Mouse (Mus musculus) brain, adult 2 months (tissue): ENCODE measurements at regions not wholly inside any gene's neighbourhood (a gene's known extent, or its start where the extent isn't known, plus 50 kb on each side); places are given as distances from the start of the nearest gene placed in this dataset.

Experiments used
- DNase-seq: peaks from one replicate; pipeline ENCODE4 v3.0.0; 2011; ENCODE audit warnings: low read depth, low spot score

DNA sequence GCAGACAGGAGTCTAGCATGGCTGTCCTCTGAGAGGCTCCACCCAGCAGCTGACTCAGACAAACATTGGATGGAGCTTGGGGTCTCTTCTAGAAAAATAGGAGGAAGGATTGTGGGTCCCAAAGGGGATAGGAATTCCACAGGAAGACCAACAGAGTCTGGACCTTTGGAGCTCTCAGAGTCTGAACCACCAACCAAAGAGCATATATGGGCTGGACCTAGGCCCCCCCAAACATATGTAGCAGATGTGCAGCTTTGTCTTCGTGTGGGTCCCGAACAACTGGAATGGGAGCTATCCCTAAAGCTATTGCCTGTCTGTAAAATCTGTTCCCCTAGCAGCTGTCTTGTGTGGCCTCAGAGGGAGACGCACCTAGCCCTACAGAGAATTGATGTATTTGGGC, 50.1 kb upstream of the Cpm start:
- DNase-seq = no peak

GRCm38 (mm10) chr10:117578696-117579146, 50.6 kb upstream of the Cpm start:
- no peak for DNase-seq

DNA sequence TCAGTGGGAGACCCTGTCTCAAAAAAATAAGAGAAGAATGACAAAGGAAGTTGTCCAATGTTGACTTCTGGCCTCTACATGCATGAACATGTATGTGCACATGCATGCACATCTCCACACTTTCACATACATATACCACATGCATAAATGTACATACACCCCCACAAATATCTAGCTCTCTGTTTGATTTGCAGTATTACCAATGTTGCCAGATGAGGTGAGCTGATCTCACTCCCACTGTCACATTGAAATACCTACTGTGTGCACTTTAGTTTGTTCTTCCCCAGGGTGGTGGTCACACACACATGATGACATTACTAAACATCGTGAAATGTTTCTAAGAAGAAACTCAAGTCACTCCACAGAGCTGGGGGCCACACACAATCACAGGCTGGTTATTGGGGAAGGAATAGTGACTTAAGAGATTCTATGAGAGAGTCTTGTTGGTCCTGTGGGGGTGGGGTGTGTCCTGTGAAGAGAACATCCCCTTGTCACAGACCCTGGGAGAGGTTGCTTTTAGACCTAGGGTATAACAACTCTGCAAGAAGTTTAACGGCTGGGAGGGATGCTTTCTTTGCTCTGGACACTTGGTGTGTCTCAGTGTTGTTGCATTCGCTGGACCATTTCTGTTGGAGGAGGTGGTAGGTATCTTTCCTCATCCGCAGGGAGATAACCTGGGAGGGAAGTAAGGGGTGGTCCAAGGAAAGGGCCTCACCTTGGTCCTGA, 51.2 kb upstream of the Cpm start:
- no peak for DNase-seq

DNA sequence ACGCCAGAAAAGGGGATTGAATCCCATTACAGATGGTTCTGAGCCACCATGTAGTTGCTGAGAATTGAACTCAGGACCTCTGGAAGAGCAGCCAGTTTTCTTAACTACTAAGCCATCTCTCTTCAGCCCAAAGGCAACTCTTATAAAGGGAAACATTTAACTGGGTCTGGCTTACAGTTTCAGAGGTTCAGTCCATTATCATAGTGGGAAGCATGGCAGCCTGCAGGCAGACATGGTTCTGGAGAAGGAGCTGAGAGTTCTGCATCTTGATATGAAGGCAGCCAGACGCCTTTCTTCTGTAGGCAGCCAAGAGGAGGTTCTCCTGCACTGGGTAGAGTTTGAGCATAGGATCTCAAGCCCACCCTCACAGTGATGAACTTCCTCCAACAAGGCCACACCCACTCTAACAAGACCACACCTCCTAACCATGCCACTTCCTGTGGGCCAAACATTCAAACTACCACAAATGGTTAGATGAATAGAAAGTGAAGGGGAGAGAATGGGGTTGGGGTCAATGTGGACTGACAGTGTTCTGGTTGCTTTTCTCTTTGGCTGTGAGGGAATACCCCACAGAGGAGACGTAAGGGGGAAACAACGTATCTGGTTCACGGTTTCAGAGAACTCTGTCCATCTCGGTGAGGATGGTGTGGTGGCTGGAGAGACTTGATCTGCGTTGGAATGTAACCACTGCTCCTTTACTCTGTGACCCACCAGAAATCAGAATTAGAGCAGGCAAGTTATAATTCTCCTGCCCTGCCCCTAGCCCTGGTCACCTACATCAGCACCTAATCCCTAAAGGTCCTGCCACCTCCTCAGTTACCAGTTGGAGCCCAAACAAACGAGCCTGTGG, 52.2 kb upstream of the Cpm start:
- DNase-seq = no peak

- DNase-seq = no peak
Observed at GRCm38 (mm10) chr10:117576154-117576859, 53.0 kb upstream of the Cpm start.

GRCm38 (mm10) chr10:117575404-117576153, 53.7 kb upstream of the Cpm start:
- DNase-seq = no peak

DNA sequence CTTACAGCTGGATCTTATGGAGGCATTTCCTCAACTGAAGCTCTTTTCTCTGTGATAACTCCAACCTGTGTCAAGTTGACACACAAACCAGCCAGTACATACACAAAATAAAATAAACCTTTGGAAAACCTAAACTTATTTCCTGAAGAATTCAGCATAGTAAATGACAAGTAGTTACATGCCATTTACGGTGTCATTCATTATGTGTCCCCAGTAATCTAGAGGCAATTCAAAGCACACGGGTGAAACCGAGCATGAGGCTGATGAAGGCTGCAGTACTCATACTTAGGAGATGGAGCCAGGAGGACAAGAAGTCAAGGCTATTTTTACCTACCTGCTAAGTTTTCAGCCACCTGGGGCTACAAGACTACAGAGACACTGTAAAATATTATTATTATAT, 54.4 kb upstream of the Cpm start:
- no peak for DNase-seq

GRCm38 (mm10) chr10:117574056-117574727, 55.1 kb upstream of the Cpm start:
- DNase-seq = no peak

DNA sequence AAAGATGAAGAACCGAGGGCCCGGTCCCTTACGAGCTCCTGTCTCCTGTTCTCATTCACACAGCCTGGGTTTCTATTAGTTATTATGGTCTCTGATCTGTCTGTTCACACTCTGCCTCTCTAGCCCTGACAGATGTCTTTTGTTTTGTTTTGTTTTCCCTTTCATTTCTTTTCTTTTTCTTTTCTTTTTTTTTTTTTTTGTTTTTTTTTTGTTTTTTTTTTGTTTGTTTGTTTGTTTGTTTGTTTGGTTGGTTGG, 55.8 kb upstream of the Cpm start:
- no peak for DNase-seq

- no peak for DNase-seq
Observed at GRCm38 (mm10) chr10:117572746-117573595, 56.3 kb upstream of the Cpm start.

- peak; percentile 86 for DNase-seq
Observed at GRCm38 (mm10) chr10:117571891-117572573, 57.3 kb upstream of the Cpm start.

GRCm38 (mm10) chr10:117570971-117571861, 58.1 kb upstream of the Cpm start:
- DNase-seq = peak; percentile 74

DNA sequence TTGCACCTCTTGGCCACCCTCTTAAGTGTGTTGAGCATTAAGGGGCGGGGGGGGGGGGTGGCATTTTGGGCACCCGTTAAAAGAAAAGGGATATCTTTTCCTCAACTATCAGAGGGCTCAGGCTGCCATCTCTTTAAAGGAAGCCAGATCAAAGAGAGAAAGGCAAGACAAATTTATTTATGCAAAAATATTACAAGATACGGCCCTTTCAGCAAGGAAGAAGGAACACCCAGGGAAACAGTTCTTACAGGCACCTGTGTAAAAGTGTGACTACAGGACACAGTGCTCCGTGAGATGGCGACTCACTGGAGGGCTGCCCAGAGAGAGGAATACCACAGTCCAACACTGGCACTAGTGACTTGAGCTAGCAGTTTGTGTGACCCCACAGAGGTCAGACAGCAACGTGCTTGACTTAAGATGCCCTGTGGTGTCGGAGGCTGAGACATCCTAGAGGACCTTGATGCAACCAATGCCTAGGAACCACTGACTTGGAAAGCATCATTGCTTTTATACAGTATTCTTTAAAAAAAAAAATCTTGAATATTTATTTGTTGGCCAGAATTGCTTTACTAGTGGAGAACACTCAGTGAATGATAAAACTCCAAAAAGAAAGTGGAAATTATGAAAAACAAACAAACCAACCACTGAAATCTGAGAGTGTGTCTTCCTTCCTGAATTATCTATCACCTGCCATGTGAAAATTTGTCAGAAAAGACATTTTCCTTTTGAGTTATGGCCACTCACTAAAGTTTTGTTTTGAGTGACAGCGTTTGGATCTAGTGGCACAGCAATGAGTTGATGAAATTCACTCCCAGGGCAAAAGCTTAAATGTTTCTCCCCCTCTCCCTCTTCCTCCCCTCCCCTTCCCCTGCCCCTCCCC, 59.0 kb upstream of the Cpm start:
- DNase-seq = no peak

DNA sequence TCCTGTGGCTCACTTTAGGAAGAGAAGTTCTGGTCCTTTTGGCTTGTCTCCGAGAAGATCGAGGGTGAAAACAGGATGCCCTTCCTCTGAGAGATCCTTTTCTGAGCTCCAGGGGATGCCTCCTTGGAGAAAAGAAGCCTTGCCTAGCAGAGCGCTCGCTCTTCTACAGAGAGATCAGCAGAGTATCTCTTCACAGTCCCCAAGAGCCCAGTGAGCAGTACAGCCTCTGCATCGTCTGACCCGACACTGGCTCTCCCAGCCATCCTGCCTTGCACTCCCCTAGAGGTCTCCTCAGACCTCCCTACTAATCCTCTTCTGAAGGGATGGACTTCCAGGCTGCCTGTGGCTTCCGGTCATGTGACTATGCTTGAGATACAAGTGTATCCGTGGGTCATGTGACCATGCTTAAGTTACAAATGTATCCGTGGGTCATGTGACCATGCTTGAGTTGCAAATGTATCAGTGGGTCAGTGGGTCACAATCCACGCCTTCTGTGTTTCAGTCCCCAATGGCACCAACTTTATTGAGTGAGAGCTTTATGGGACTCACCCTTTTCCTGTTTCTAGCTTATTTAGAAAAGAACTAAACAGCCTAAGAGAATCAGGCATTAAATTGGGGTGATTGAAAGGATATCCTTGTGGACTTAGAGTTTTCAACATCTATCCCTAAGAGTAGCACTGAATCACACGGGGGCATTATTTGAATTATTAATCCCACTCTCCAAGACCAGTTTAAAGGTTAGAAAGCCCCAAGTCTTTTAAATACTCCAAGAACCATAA, 59.8 kb upstream of the Cpm start:
- DNase-seq = no peak

GRCm38 (mm10) chr10:117568472-117569300, 60.6 kb upstream of the Cpm start:
- DNase-seq = no peak

DNA sequence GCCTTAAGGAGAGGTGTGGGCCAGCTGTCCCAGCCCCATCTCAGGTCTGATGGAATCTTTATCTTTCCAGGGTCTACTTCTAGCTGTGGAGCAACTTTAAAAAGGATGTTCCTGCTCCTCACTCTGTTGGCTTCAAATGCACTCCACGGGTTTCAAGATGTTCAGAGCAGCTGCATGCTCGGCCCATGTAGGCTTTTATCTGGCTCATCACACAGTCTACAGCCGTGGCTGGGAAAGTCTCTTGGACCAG, 61.2 kb upstream of the Cpm start:
- no peak for DNase-seq
